Mouse (Mus musculus) midbrain, embryonic 15.5 days (tissue): ENCODE measurements around the gene Gtf3c6. TPM values are rescaled to one million over a fixed set of nuclear protein-coding genes. Genes with fewer than 3 reads are reported as not detected.

Experiments used
- polyA plus RNA-seq: library from polyadenylated mRNA; unstranded; fragments of >200 nt; fragmentation: Nextera tagmentation; extraction: Ambion mirVana; gene quantifications from 2 replicates; pipeline ENCODE4 v1.2.1, GENCODE M21; 2015

The Gtf3c6 gene
- polyA plus RNA-seq, 1 experiment from 2014 or later = 78.8 TPM

Other genes starting within 250 kb of the Gtf3c6 start
- 0.26 and 0.54 TPM in 2 replicates for gene Mfsd4b1, start 232.8 kb downstream of the Gtf3c6 start, polyA plus RNA-seq
- 3.6 and 4.1 TPM in 2 replicates for gene Slc16a10, start 115.8 kb downstream of the Gtf3c6 start, polyA plus RNA-seq
- 61.9 and 63.6 TPM in 2 replicates for gene Rpf2, start 11.1 kb downstream of the Gtf3c6 start, polyA plus RNA-seq
- gene Amd1, start 44.1 kb upstream of the Gtf3c6 start, polyA plus RNA-seq = 37.1 and 42.1 TPM in 2 replicates
- gene Cdk19, start 81.5 kb upstream of the Gtf3c6 start, polyA plus RNA-seq = 8.6 and 10.1 TPM in 2 replicates